Mouse (Mus musculus) brain, embryonic 14.5 days (tissue): ENCODE data around the gene Fhad1.

Experiments
- CTCF ChIP-seq: fragments of 200-500 bp; IDR thresholded peaks from 2 replicates; pipeline ENCODE4 v1.5.1; 2012; ENCODE audit warnings: inconsistent platforms, mild to moderate bottlenecking, moderate library complexity, borderline replicate concordance; ENCODE audit not compliant: insufficient read depth, insufficient read length; ENCODE audit errors: extremely low read depth
- POLR2A ChIP-seq: fragments of 200-500 bp; IDR thresholded peaks from 2 replicates; pipeline ENCODE4 v1.6.1; 2012; ENCODE audit warnings: mild to moderate bottlenecking, inconsistent platforms, borderline replicate concordance; ENCODE audit not compliant: poor library complexity, insufficient read depth, insufficient read length, severe bottlenecking; ENCODE audit errors: extremely low read depth

GRCm38 (mm10) chr4:141871909-141872308 lies 143.0 kb downstream of the Fhad1 start:
- no peak for TF ChIP-seq CTCF
- no peak for TF ChIP-seq POLR2A
